Comparison of ENCODE assay signal across 11 mouse cellular contexts in the genomic region with DNA sequence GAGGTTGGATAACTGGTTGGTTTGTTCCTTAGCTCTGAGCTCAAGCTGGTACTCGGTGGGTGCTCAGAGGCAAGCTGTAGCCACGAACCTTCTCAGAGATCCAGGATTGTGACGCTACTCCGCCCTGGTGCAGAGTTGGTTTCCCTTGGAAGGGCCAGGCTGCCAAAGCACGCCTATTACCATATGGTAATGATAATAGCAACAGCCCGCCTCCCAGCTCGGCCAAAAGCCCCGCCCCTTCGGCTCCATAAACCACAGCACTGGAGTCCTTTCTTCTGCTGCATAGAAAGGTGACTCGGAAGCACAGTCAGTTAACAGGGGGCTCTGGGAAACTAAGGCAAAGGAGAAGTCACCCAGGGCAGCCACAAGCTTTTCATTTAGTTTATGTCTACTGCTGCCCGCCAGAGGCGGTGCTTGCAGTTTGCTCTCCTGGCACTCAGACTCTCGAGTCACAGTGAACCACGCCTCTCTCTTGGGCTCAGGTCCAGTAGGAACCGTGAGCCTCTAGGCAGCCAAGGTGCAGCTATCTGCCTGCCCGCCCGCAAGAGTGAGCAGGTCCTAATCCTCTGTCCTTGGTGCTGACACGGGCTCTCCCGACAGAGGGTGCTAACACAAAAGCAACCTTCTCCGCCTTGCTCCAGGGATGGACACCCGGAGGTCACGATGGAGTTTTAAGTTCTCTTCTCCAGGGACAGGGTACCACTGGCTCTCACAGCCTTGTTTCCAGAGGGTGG. TPM values are rescaled to one million over a fixed set of nuclear protein-coding genes. Genes with fewer than 3 reads are reported as not detected.
A peak's percentile ranks its signal among the peaks of the same experiment; 100 is the strongest.
DNase-seq lines count a peak whose midpoint lies in the region; ATAC-seq lines count a peak whose summit lies in the region.
"Had no signal": no experiment of that assay in that cellular context is flagged by ENCODE, and none has a peak within 500 bp of the region (broad histone marks: within the 10 kb centered on the region; RNA-seq: fewer than 3 reads in every experiment).

No protein-coding gene starts in this region.

- H3K27ac ChIP-seq in kidney, embryonic 16.5 days (ENCODE audit: low read length): no peak overlapping the region
- no peak overlapping the region for H3K27ac ChIP-seq in embryonic facial prominence, embryonic 14.5 days (replicated peaks; ENCODE audit: low read depth, low read length)
- H3K27ac ChIP-seq: heart, embryonic 13.5 days; macrophage had no signal

- DNase-seq in kidney, adult 18-20 months: peak; percentile 66
- peak; percentile 74 for DNase-seq in adrenal gland, postnatal 14 days
- peak; percentile 78 for DNase-seq in embryonic facial prominence, embryonic 14.5 days (ENCODE audit: low spot score)
- DNase-seq in kidney, adult 9 months: peak; percentile 81
- DNase-seq in lung, postnatal 10 days: peak; percentile 56
- peak; percentile 76 for DNase-seq in retina, embryonic 14.5 days (ENCODE audit: low spot score)

- peaks cover 13% of the 10 kb centered on the region for H3K4me1 ChIP-seq in kidney, embryonic 16.5 days (ENCODE audit: insufficient read depth, low read length)
- H3K4me1 ChIP-seq in embryonic facial prominence, embryonic 14.5 days (ENCODE audit: control insufficient read depth, insufficient read depth, low read length): no peaks in the 10 kb centered on the region

- H3K27me3 ChIP-seq in kidney, embryonic 16.5 days (ENCODE audit: insufficient read depth, low read length): peaks cover 78% of the 10 kb centered on the region
- peaks cover 67% of the 10 kb centered on the region for H3K27me3 ChIP-seq in embryonic facial prominence, embryonic 14.5 days (replicated peaks; ENCODE audit: control insufficient read depth, insufficient read depth, low read length)

- H3K9me3 ChIP-seq in kidney, embryonic 16.5 days (ENCODE audit: low read length): no peaks in the 10 kb centered on the region
- H3K9me3 ChIP-seq in embryonic facial prominence, embryonic 14.5 days (ENCODE audit: control insufficient read depth, low read length): no peaks in the 10 kb centered on the region
- H3K9me3 ChIP-seq: heart, embryonic 13.5 days had no signal

- no peak for ATAC-seq in kidney, embryonic 16.5 days (ENCODE audit: low FRiP score, low TSS enrichment)
- ATAC-seq in embryonic facial prominence, embryonic 14.5 days (ENCODE audit: low read depth): peak; percentile 47; the same call in 1 of the 2 replicates
- no peak for ATAC-seq in monocyte, adult 5-6 weeks (replicated peaks; ENCODE audit: insufficient number of reproducible peaks, low FRiP score, low TSS enrichment, poor library complexity, severe bottlenecking)
- ATAC-seq: Patski had no signal

- H3K36me3 ChIP-seq in kidney, embryonic 16.5 days (ENCODE audit: insufficient read depth, low read length): no peaks in the 10 kb centered on the region
- no peaks in the 10 kb centered on the region for H3K36me3 ChIP-seq in embryonic facial prominence, embryonic 14.5 days (ENCODE audit: control insufficient read depth, insufficient read depth, low read length)
- H3K36me3 ChIP-seq: heart, embryonic 13.5 days had no signal

- no peak overlapping the region for H3K4me2 ChIP-seq in kidney, embryonic 16.5 days (replicated peaks; ENCODE audit: low read depth, low read length)
- H3K4me2 ChIP-seq in embryonic facial prominence, embryonic 14.5 days (ENCODE audit: low read depth, low read length): no peak overlapping the region
- H3K4me2 ChIP-seq: heart, embryonic 13.5 days had no signal

- WGBS in kidney, embryonic 16.5 days: 6% methylated on average over 22 of the region's 22 CpGs
- WGBS in embryonic facial prominence, embryonic 14.5 days: 6% methylated on average over 22 of the region's 22 CpGs

- no peak overlapping the region for H3K4me3 ChIP-seq in kidney, embryonic 16.5 days (ENCODE audit: low read length)
- H3K4me3 ChIP-seq in embryonic facial prominence, embryonic 14.5 days (ENCODE audit: low read depth, low read length): no peak overlapping the region
- H3K4me3 ChIP-seq: heart, embryonic 13.5 days had no signal

- no peak overlapping the region for H3K9ac ChIP-seq in kidney, embryonic 16.5 days (replicated peaks; ENCODE audit: low read length)
- no peak overlapping the region for H3K9ac ChIP-seq in embryonic facial prominence, embryonic 14.5 days (ENCODE audit: low read depth, low read length)
- H3K9ac ChIP-seq: heart, embryonic 13.5 days had no signal

RNA-seq across cellular contexts. Expression of gene Igsf21, which starts 2.6 kb away (rescaled TPM):
- polyA plus RNA-seq in kidney, embryonic 16.5 days (2015; fragmentation: Nextera tagmentation; extraction: Ambion mirVana): 1.5 TPM in 2 replicates
- total RNA-seq in adrenal gland, postnatal 14 days (2021): 4.8 and 7.0 TPM in 2 replicates
- 1.7 and 2.8 TPM in 2 replicates for polyA plus RNA-seq in embryonic facial prominence, embryonic 14.5 days (2014; fragmentation: Nextera tagmentation; extraction: Ambion mirVana)
- total RNA-seq in monocyte, adult 5-6 weeks (2017): not detected in 3 replicates
- polyA plus RNA-seq: macrophage, Patski had no signal
